Mouse (Mus musculus) CH12.LX (cell line): ENCODE measurements around the gene Phf10.

Experiments used
- CTCF ChIP-seq, 2 experiments: IDR thresholded peaks in 1 of 2; conservative IDR thresholded peaks in 1 of 2; 2 replicates each; pipeline ENCODE4 v1.5.1; 2011 to 2012; ENCODE audit warnings: low read depth in 2 of 2, low read length in 2 of 2, improper control_type of control experiment in 1 of 2, inconsistent platforms in 1 of 2, mild to moderate bottlenecking in 1 of 2, moderate library complexity in 1 of 2
- EP300 ChIP-seq: IDR thresholded peaks from 2 replicates; pipeline ENCODE4 v1.6.1; 2011; ENCODE audit warnings: low read length, improper control_type of control experiment
- ETS1 ChIP-seq: conservative IDR thresholded peaks from 2 replicates; pipeline ENCODE4 v1.6.1; 2012; ENCODE audit warnings: low read depth, mild to moderate bottlenecking, inconsistent platforms, low read length, improper control_type of control experiment, moderate library complexity
- GABPA ChIP-seq: IDR thresholded peaks from 2 replicates; pipeline ENCODE4 v1.6.1; 2012; ENCODE audit warnings: low read depth, low read length, improper control_type of control experiment, inconsistent platforms; ENCODE audit not compliant: insufficient replicate concordance
- KAT2A ChIP-seq: IDR thresholded peaks from 2 replicates; pipeline ENCODE4 v1.6.1; 2012; ENCODE audit warnings: low read length, improper control_type of control experiment, inconsistent platforms; ENCODE audit not compliant: insufficient replicate concordance
- MAFK ChIP-seq: IDR thresholded peaks from 2 replicates; pipeline ENCODE4 v1.6.1; 2011; ENCODE audit warnings: low read length, improper control_type of control experiment; ENCODE audit not compliant: insufficient replicate concordance
- MAX ChIP-seq: IDR thresholded peaks from 2 replicates; pipeline ENCODE4 v1.6.1; 2011; ENCODE audit warnings: low read length, improper control_type of control experiment
- MYC ChIP-seq: IDR thresholded peaks from 2 replicates; pipeline ENCODE4 v1.6.1; 2011; ENCODE audit warnings: low read depth, mild to moderate bottlenecking, improper control_type of control experiment, low read length
- NRF1 ChIP-seq: IDR thresholded peaks from 2 replicates; pipeline ENCODE4 v1.6.1; 2014; ENCODE audit warnings: low read depth, mild to moderate bottlenecking, inconsistent platforms, low read length, improper control_type of control experiment, moderate library complexity
- POLR2A ChIP-seq: IDR thresholded peaks from 2 replicates; pipeline ENCODE4 v1.6.1; 2011; ENCODE audit warnings: low read depth, mild to moderate bottlenecking, improper control_type of control experiment, low read length
- RAD21 ChIP-seq: IDR thresholded peaks from 2 replicates; pipeline ENCODE4 v1.6.1; 2011; ENCODE audit warnings: low read depth, mild to moderate bottlenecking, low read length, improper control_type of control experiment, moderate library complexity
- TBP ChIP-seq: conservative IDR thresholded peaks from 2 replicates; pipeline ENCODE4 v1.6.1; 2011; ENCODE audit warnings: low read depth, low read length, improper control_type of control experiment
- ZC3H11A ChIP-seq: IDR thresholded peaks from 2 replicates; pipeline ENCODE4 v1.6.1; 2012; ENCODE audit warnings: low read depth, mild to moderate bottlenecking, inconsistent platforms, low read length, improper control_type of control experiment

- TF ChIP-seq CTCF (conservative IDR thresholded peaks at IDR 0.05 in 1 of 2, IDR thresholded peaks at IDR 0.05 in 1 of 2; ENCODE audit: low read depth in 2 of 2, low read length in 2 of 2): no peak
- no peak for TF ChIP-seq ETS1
- no peak for TF ChIP-seq POLR2A
- TF ChIP-seq NRF1: no peak
- no peak for TF ChIP-seq RAD21
- TF ChIP-seq MAX: no peak
- TF ChIP-seq GABPA: no peak
- TF ChIP-seq EP300: no peak
- TF ChIP-seq KAT2A: no peak
- no peak for TF ChIP-seq MAFK
- no peak for TF ChIP-seq MYC
- no peak for TF ChIP-seq TBP
- TF ChIP-seq ZC3H11A: no peak
Observed at GRCm38 (mm10) chr17:14906611-14907010, 54.5 kb downstream of the Phf10 start.
